Mouse (Mus musculus) brain, embryonic 14.5 days (tissue): ENCODE results near the gene Hcfc1r1.

Experiments
- CTCF ChIP-seq: fragments of 200-500 bp; IDR thresholded peaks from 2 replicates; pipeline ENCODE4 v1.5.1; 2012; ENCODE audit warnings: inconsistent platforms, mild to moderate bottlenecking, moderate library complexity, borderline replicate concordance; ENCODE audit not compliant: insufficient read depth, insufficient read length; ENCODE audit errors: extremely low read depth
- POLR2A ChIP-seq: fragments of 200-500 bp; IDR thresholded peaks from 2 replicates; pipeline ENCODE4 v1.6.1; 2012; ENCODE audit warnings: mild to moderate bottlenecking, inconsistent platforms, borderline replicate concordance; ENCODE audit not compliant: poor library complexity, insufficient read depth, insufficient read length, severe bottlenecking; ENCODE audit errors: extremely low read depth

GRCm38 (mm10) chr17:23679127-23679835 is 5.9 kb downstream of the Hcfc1r1 start, which contains the start of gene Cldn6:
- TF ChIP-seq CTCF (no peak), POLR2A (no peak)
